Mouse (Mus musculus) erythroblast, embryonic 14.5 days (primary cell): ENCODE data around the gene Syn3.

Source experiments
- GATA1 ChIP-seq: IDR thresholded peaks from 2 replicates; pipeline ENCODE4 v1.6.1; 2012; ENCODE audit warnings: low read length, inconsistent platforms, mixed read lengths
- TAL1 ChIP-seq: IDR thresholded peaks from 3 replicates; pipeline ENCODE4 v1.6.1; 2012; ENCODE audit warnings: low read length, inconsistent platforms, mixed read lengths

DNA sequence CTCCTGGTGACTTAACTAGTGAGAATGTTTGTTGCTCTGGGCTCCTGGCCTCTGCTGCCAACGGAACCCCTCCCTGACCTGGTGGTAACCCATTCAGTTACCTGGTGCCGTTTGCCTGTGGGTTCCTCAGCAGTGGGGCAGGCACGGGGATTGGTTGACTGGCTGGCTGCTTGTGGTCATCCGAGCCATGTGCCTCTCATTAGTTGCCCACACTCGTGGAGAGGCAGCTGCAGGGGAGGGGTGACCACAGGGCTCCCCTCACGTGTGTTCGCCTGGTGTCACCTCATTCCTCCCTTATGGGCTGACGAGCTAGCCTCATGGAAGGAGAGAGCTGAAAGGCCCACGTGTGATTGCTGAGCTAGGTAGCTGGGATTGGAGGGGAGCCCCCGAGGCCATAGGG is 430.8 kb downstream of the Syn3 start:
- TF ChIP-seq GATA1 (no peak), TAL1 (no peak)
